Mouse (Mus musculus): ENCODE measurements around the gene Rab40b.
A peak's percentile ranks its signal among the peaks of the same experiment; 100 is the strongest.
"Not testable (repeated sequence)": the region's sequence is repeated elsewhere in the genome, so short reads cannot be mapped to it uniquely, and the experiment has no call there.

Gene Rab40b

GRCm38 (mm10) chr11:121368731-121369130, 19.3 kb downstream of the Rab40b start:
- no peak for DNase-seq (ENCODE audit: low read depth)

GRCm38 (mm10) chr11:121367170-121367707, 20.8 kb downstream of the Rab40b start:
- no peak for DNase-seq (ENCODE audit: low read depth)

GRCm38 (mm10) chr11:121362212-121362611, 25.8 kb downstream of the Rab40b start:
- DNase-seq (ENCODE audit: low read depth), result peak; percentile 58

- peak; percentile 98 for DNase-seq (ENCODE audit: low read depth)
Measured at GRCm38 (mm10) chr11:121354091-121354707, 33.9 kb downstream of the Rab40b start, which contains the start of gene Wdr45b. TSS of gene Wdr45b (minus strand) at chr11:121354445.

GRCm38 (mm10) chr11:121353326-121354090, 34.5 kb downstream of the Rab40b start:
- DNase-seq (ENCODE audit: low read depth), result peak; percentile 79

GRCm38 (mm10) chr11:121348727-121349126, 39.3 kb downstream of the Rab40b start:
- DNase-seq (ENCODE audit: low read depth), result not testable (repeated sequence)

- no peak for DNase-seq (ENCODE audit: low read depth)
Measured at GRCm38 (mm10) chr11:121348166-121348565, 39.9 kb downstream of the Rab40b start.

- DNase-seq (ENCODE audit: low read depth), result no peak
Measured at GRCm38 (mm10) chr11:121347036-121347435, 41.0 kb downstream of the Rab40b start.

GRCm38 (mm10) chr11:121342423-121342822, 45.6 kb downstream of the Rab40b start:
- not testable (repeated sequence) for DNase-seq (ENCODE audit: low read depth)

GRCm38 (mm10) chr11:121340287-121340686, 47.8 kb downstream of the Rab40b start:
- DNase-seq (ENCODE audit: low read depth), result no peak

GRCm38 (mm10) chr11:121339647-121340046, 48.4 kb downstream of the Rab40b start:
- no peak for DNase-seq (ENCODE audit: low read depth)

- no peak for DNase-seq (ENCODE audit: low read depth)
Measured at GRCm38 (mm10) chr11:121331641-121332040, 56.4 kb downstream of the Rab40b start.

GRCm38 (mm10) chr11:121328619-121329018, 59.4 kb downstream of the Rab40b start:
- no peak for DNase-seq (ENCODE audit: low read depth)

- no peak for DNase-seq (ENCODE audit: low read depth)
Measured at GRCm38 (mm10) chr11:121328206-121328605, 59.8 kb downstream of the Rab40b start.

GRCm38 (mm10) chr11:121326681-121327080, 61.4 kb downstream of the Rab40b start:
- no peak for DNase-seq (ENCODE audit: low read depth)

GRCm38 (mm10) chr11:121326034-121326433, 62.0 kb downstream of the Rab40b start:
- DNase-seq (ENCODE audit: low read depth), result no peak

GRCm38 (mm10) chr11:121307712-121308111, 80.3 kb downstream of the Rab40b start:
- not testable (repeated sequence) for DNase-seq (ENCODE audit: low read depth)

GRCm38 (mm10) chr11:121306608-121307007, 81.4 kb downstream of the Rab40b start:
- no peak for DNase-seq (ENCODE audit: low read depth)

Measured in induced T-regulatory cell, adult 2 months (primary cell).